Mouse (Mus musculus): ENCODE data around the gene Zfp704. TPM values are rescaled to one million over a fixed set of nuclear protein-coding genes. Genes with fewer than 3 reads are reported as not detected.

The Zfp704 gene
- total RNA-seq, 2 experiments from 2014 or later = 11.7 to 15.3 TPM

GRCm38 (mm10) chr3:9518936-9519335 is 90.9 kb downstream of the Zfp704 start:
- no peak for DNase-seq

GRCm38 (mm10) chr3:9516119-9516855 is 93.6 kb downstream of the Zfp704 start:
- DNase-seq = peak; percentile 32

- no peak for DNase-seq
These were observed 94.4 kb downstream of the Zfp704 start for GRCm38 (mm10) chr3:9515527-9515926.

- DNase-seq = no peak
These were observed 96.2 kb downstream of the Zfp704 start for GRCm38 (mm10) chr3:9513703-9514110.

- DNase-seq = no peak
These were observed 97.7 kb downstream of the Zfp704 start for GRCm38 (mm10) chr3:9512199-9512598.

- no peak for DNase-seq
These were observed 104.1 kb downstream of the Zfp704 start for GRCm38 (mm10) chr3:9505692-9506211.

- DNase-seq = no peak
These were observed 105.5 kb downstream of the Zfp704 start for GRCm38 (mm10) chr3:9504371-9504770.

GRCm38 (mm10) chr3:9500725-9501124 is 109.2 kb downstream of the Zfp704 start:
- peak; percentile 93 to 94 for DNase-seq

- peak; percentile 51 to 59 for DNase-seq
These were observed 109.8 kb downstream of the Zfp704 start for GRCm38 (mm10) chr3:9499994-9500553.

- no peak for DNase-seq
These were observed 110.4 kb downstream of the Zfp704 start for GRCm38 (mm10) chr3:9499489-9499888.

- DNase-seq = no peak
These were observed 112.6 kb downstream of the Zfp704 start for GRCm38 (mm10) chr3:9497260-9497659.

GRCm38 (mm10) chr3:9491766-9492283 is 118.1 kb downstream of the Zfp704 start:
- no peak for DNase-seq

- no peak for DNase-seq
These were observed 122.2 kb downstream of the Zfp704 start for GRCm38 (mm10) chr3:9487644-9488043.

- DNase-seq = no peak
These were observed 124.4 kb downstream of the Zfp704 start for GRCm38 (mm10) chr3:9485506-9485905.

- DNase-seq = no peak
These were observed 127.9 kb downstream of the Zfp704 start for GRCm38 (mm10) chr3:9481956-9482355.

GRCm38 (mm10) chr3:9481358-9481757 is 128.5 kb downstream of the Zfp704 start:
- no peak for DNase-seq

GRCm38 (mm10) chr3:9480936-9481335 is 128.9 kb downstream of the Zfp704 start:
- no peak for DNase-seq

- DNase-seq = no peak
These were observed 132.5 kb downstream of the Zfp704 start for GRCm38 (mm10) chr3:9477386-9477785.

- no peak for DNase-seq
These were observed 133.5 kb downstream of the Zfp704 start for GRCm38 (mm10) chr3:9476336-9476735.

GRCm38 (mm10) chr3:9475501-9475900 is 134.4 kb downstream of the Zfp704 start:
- DNase-seq = no peak

- DNase-seq = no peak
These were observed 135.6 kb downstream of the Zfp704 start for GRCm38 (mm10) chr3:9474331-9474730.

GRCm38 (mm10) chr3:9466287-9466686 is 143.6 kb downstream of the Zfp704 start:
- peak; percentile 47 to 72 for DNase-seq

GRCm38 (mm10) chr3:9465731-9466130 is 144.2 kb downstream of the Zfp704 start:
- no peak for DNase-seq

Measured in adrenal gland, postnatal 36 days (tissue).